Mouse (Mus musculus): Measurements from ENCODE around the gene Mttp.

The Mttp gene

GRCm38 (mm10) chr3:138083073-138083637, 61.6 kb downstream of the Mttp start:
- DNase-seq (ENCODE audit: low spot score in 2 of 2): no peak

- no peak for DNase-seq (ENCODE audit: low spot score in 2 of 2)
These were observed 66.1 kb downstream of the Mttp start for GRCm38 (mm10) chr3:138078701-138079100.

- no peak for DNase-seq (ENCODE audit: low spot score in 2 of 2)
These were observed 67.1 kb downstream of the Mttp start for GRCm38 (mm10) chr3:138077476-138078340.

GRCm38 (mm10) chr3:138075209-138075608, 69.6 kb downstream of the Mttp start:
- no peak for DNase-seq (ENCODE audit: low spot score in 2 of 2)

GRCm38 (mm10) chr3:138074214-138074613, 70.6 kb downstream of the Mttp start:
- no peak for DNase-seq (ENCODE audit: low spot score in 2 of 2)

GRCm38 (mm10) chr3:138071476-138072073, 73.2 kb downstream of the Mttp start:
- DNase-seq (ENCODE audit: low spot score in 2 of 2): no peak

- no peak for DNase-seq (ENCODE audit: low spot score in 2 of 2)
These were observed 73.8 kb downstream of the Mttp start for GRCm38 (mm10) chr3:138071004-138071403.

- no peak for DNase-seq (ENCODE audit: low spot score in 2 of 2)
These were observed 74.8 kb downstream of the Mttp start for GRCm38 (mm10) chr3:138069756-138070511.

GRCm38 (mm10) chr3:138068103-138068502, 76.7 kb downstream of the Mttp start:
- no peak for DNase-seq (ENCODE audit: low spot score in 2 of 2)

- no peak for DNase-seq (ENCODE audit: low spot score in 2 of 2)
These were observed 77.5 kb downstream of the Mttp start, which contains the start of gene Gm5105 for GRCm38 (mm10) chr3:138067288-138067687. Gene Gm5105 (minus strand): TSS chr3:138067388.

- no peak for DNase-seq (ENCODE audit: low spot score in 2 of 2)
These were observed 78.4 kb downstream of the Mttp start for GRCm38 (mm10) chr3:138066348-138066856.

- DNase-seq (ENCODE audit: low spot score in 2 of 2): no peak
These were observed 78.8 kb downstream of the Mttp start for GRCm38 (mm10) chr3:138065930-138066329.

- DNase-seq (ENCODE audit: low spot score in 2 of 2): no peak
These were observed 79.8 kb downstream of the Mttp start, which contains the start of gene 1110002E22Rik for GRCm38 (mm10) chr3:138064732-138065645. Gene 1110002E22Rik (plus strand): TSS chr3:138065052.

GRCm38 (mm10) chr3:138063731-138064329, 80.9 kb downstream of the Mttp start:
- DNase-seq (ENCODE audit: low spot score in 2 of 2): no peak

- no peak for DNase-seq (ENCODE audit: low spot score in 2 of 2)
These were observed 82.1 kb downstream of the Mttp start for GRCm38 (mm10) chr3:138062673-138063072.

- DNase-seq (ENCODE audit: low spot score in 2 of 2): no peak
These were observed 83.4 kb downstream of the Mttp start for GRCm38 (mm10) chr3:138061205-138061911.

GRCm38 (mm10) chr3:138060429-138060828, 84.3 kb downstream of the Mttp start:
- no peak for DNase-seq (ENCODE audit: low spot score in 2 of 2)

GRCm38 (mm10) chr3:138058226-138058625, 86.5 kb downstream of the Mttp start:
- no peak for DNase-seq (ENCODE audit: low spot score in 2 of 2)

GRCm38 (mm10) chr3:138056976-138057375, 87.8 kb downstream of the Mttp start:
- no peak for DNase-seq (ENCODE audit: low spot score in 2 of 2)

- DNase-seq (ENCODE audit: low spot score in 2 of 2): no peak
These were observed 90.8 kb downstream of the Mttp start for GRCm38 (mm10) chr3:138053969-138054368.

Measured in spleen, postnatal 4 days (tissue).